Mouse (Mus musculus): ENCODE data around the gene Gnl3l. TPM values are rescaled to one million over a fixed set of nuclear protein-coding genes. Genes with fewer than 3 reads are reported as not detected.

The Gnl3l gene
- polyA plus RNA-seq, 1 experiment, result 15.2 TPM

- H3ac ChIP-seq (ENCODE audit: control insufficient read depth, insufficient read length), result no peak overlapping the region
- H3K4me2 ChIP-seq (ENCODE audit: low read depth), result peak overlapping the region; percentile 42
- TF ChIP-seq TCF12 (IDR thresholded peaks at IDR 0.05; ENCODE audit: insufficient read depth, poor library complexity, severe bottlenecking), result no peak
- TF ChIP-seq E2F4 (IDR thresholded peaks at IDR 0.05; ENCODE audit: insufficient read depth), result no peak
- TF ChIP-seq USF1 (IDR thresholded peaks at IDR 0.05; ENCODE audit: low read depth), result no peak
- no peak for TF ChIP-seq POLR2AphosphoS2 (IDR thresholded peaks at IDR 0.05; ENCODE audit: insufficient read length, low read depth)
- no peak for TF ChIP-seq CEBPB (IDR thresholded peaks at IDR 0.05; ENCODE audit: insufficient read depth, poor library complexity, severe bottlenecking)
- no peak for TF ChIP-seq POLR2A (IDR thresholded peaks at IDR 0.05; ENCODE audit: insufficient read length, low read depth)
- TF ChIP-seq MAX (IDR thresholded peaks at IDR 0.05; ENCODE audit: low read depth), result no peak
- TF ChIP-seq MYOG (IDR thresholded peaks at IDR 0.05; ENCODE audit: control insufficient read depth in 1 of 3, insufficient read depth in 1 of 3, insufficient read length in 2 of 3, low read depth in 2 of 3), result no peak
- TF ChIP-seq SRF (IDR thresholded peaks at IDR 0.05; ENCODE audit: control insufficient read depth, insufficient read length, low read depth), result no peak
- TF ChIP-seq REST (IDR thresholded peaks at IDR 0.05; ENCODE audit: insufficient read depth, insufficient read length), result no peak
- no peaks in the 10 kb centered on the region for H3K27me3 ChIP-seq (ENCODE audit: control insufficient read depth, insufficient read depth, insufficient read length)
- H3K4me3 ChIP-seq, result no peak overlapping the region
- no peaks in the 10 kb centered on the region for H3K79me2 ChIP-seq (ENCODE audit: control insufficient read depth, insufficient read depth)
- no peaks in the 10 kb centered on the region for H3K36me3 ChIP-seq (ENCODE audit: control insufficient read depth, insufficient read depth)
Measured at GRCm38 (mm10) chrX:151055559-151055958, 38.4 kb upstream of the Gnl3l start.

DNA sequence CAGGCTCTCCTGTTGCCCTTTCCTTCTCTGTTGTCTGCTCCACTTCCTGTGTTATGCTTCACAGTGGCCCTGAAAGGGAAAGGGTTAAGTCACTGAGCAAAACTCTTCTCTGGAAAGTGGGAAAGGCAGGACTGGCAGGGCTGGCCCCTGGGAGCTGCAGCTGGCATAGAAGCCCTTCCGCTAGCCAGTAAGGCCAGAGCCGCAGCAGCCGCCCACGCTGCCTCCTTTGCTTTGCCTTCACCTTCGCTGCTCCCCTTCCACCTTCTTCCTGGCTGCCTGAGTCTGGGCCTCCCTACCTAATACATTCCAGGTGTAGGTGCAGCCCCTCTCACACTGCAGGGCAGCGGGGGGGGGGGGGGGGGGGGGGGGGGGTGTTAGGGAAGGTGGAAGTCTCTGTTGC, 37.4 kb upstream of the Gnl3l start:
- TF ChIP-seq TCF3 (IDR thresholded peaks at IDR 0.05; ENCODE audit: insufficient read length, low read depth) (no peak), CEBPB (IDR thresholded peaks at IDR 0.05; ENCODE audit: insufficient read depth, poor library complexity, severe bottlenecking) (no peak), REST (IDR thresholded peaks at IDR 0.05; ENCODE audit: insufficient read depth, insufficient read length) (no peak), POLR2AphosphoS2 (IDR thresholded peaks at IDR 0.05; ENCODE audit: insufficient read length, low read depth) (no peak), USF1 (IDR thresholded peaks at IDR 0.05; ENCODE audit: low read depth) (no peak), MAX (IDR thresholded peaks at IDR 0.05; ENCODE audit: low read depth) (no peak), E2F4 (IDR thresholded peaks at IDR 0.05; ENCODE audit: insufficient read depth) (no peak), MYOG (IDR thresholded peaks at IDR 0.05; ENCODE audit: control insufficient read depth in 1 of 3, insufficient read depth in 1 of 3, insufficient read length in 2 of 3, low read depth in 2 of 3) (no peak), POLR2A (IDR thresholded peaks at IDR 0.05; ENCODE audit: insufficient read length, low read depth) (no peak), SRF (IDR thresholded peaks at IDR 0.05; ENCODE audit: control insufficient read depth, insufficient read length, low read depth) (no peak), TCF12 (IDR thresholded peaks at IDR 0.05; ENCODE audit: insufficient read depth, poor library complexity, severe bottlenecking) (no peak), MYOD1 (IDR thresholded peaks at IDR 0.05; ENCODE audit: control insufficient read depth in 1 of 3, insufficient read length in 2 of 3, low read depth in 2 of 3) (no peak)

GRCm38 (mm10) chrX:151050337-151050736, 33.2 kb upstream of the Gnl3l start:
- H3K4me2 ChIP-seq (ENCODE audit: low read depth), result no peak overlapping the region
- no peak overlapping the region for H3ac ChIP-seq (ENCODE audit: control insufficient read depth, insufficient read length)
- no peak for TF ChIP-seq TCF12 (IDR thresholded peaks at IDR 0.05; ENCODE audit: insufficient read depth, poor library complexity, severe bottlenecking)
- no peak for TF ChIP-seq MYOG (IDR thresholded peaks at IDR 0.05; ENCODE audit: control insufficient read depth in 1 of 3, insufficient read depth in 1 of 3, insufficient read length in 2 of 3, low read depth in 2 of 3)
- TF ChIP-seq SRF (IDR thresholded peaks at IDR 0.05; ENCODE audit: control insufficient read depth, insufficient read length, low read depth), result no peak
- no peak for TF ChIP-seq USF1 (IDR thresholded peaks at IDR 0.05; ENCODE audit: low read depth)
- TF ChIP-seq CEBPB (IDR thresholded peaks at IDR 0.05; ENCODE audit: insufficient read depth, poor library complexity, severe bottlenecking), result no peak
- TF ChIP-seq REST (IDR thresholded peaks at IDR 0.05; ENCODE audit: insufficient read depth, insufficient read length), result no peak
- TF ChIP-seq POLR2A (IDR thresholded peaks at IDR 0.05; ENCODE audit: insufficient read length, low read depth), result no peak
- no peak for TF ChIP-seq TCF3 (IDR thresholded peaks at IDR 0.05; ENCODE audit: insufficient read length, low read depth)
- TF ChIP-seq POLR2AphosphoS2 (IDR thresholded peaks at IDR 0.05; ENCODE audit: insufficient read length, low read depth), result no peak
- no peak for TF ChIP-seq MYOD1 (IDR thresholded peaks at IDR 0.05; ENCODE audit: control insufficient read depth in 1 of 3, insufficient read length in 2 of 3, low read depth in 2 of 3)
- no peak for TF ChIP-seq MAX (IDR thresholded peaks at IDR 0.05; ENCODE audit: low read depth)
- no peak for TF ChIP-seq E2F4 (IDR thresholded peaks at IDR 0.05; ENCODE audit: insufficient read depth)
- no peaks in the 10 kb centered on the region for H3K36me3 ChIP-seq (ENCODE audit: control insufficient read depth, insufficient read depth)
- H3K27me3 ChIP-seq (ENCODE audit: control insufficient read depth, insufficient read depth, insufficient read length), result no peaks in the 10 kb centered on the region
- no peak overlapping the region for H3K4me3 ChIP-seq
- no peaks in the 10 kb centered on the region for H3K79me2 ChIP-seq (ENCODE audit: control insufficient read depth, insufficient read depth)

More for the DNA sequence above, 37.4 kb upstream of the Gnl3l start:
- Histone ChIP-seq H3K79me2 (ENCODE audit: control insufficient read depth, insufficient read depth) (no peaks in the 10 kb centered on the region), H3K27me3 (ENCODE audit: control insufficient read depth, insufficient read depth, insufficient read length) (no peaks in the 10 kb centered on the region), H3K4me3 (no peak overlapping the region), H3ac (ENCODE audit: control insufficient read depth, insufficient read length) (no peak overlapping the region), H3K4me2 (ENCODE audit: low read depth) (no peak overlapping the region), H3K36me3 (ENCODE audit: control insufficient read depth, insufficient read depth) (no peaks in the 10 kb centered on the region)

- H3K79me2 ChIP-seq (ENCODE audit: control insufficient read depth, insufficient read depth), result no peaks in the 10 kb centered on the region
- H3ac ChIP-seq (ENCODE audit: control insufficient read depth, insufficient read length), result no peak overlapping the region
- no peaks in the 10 kb centered on the region for H3K36me3 ChIP-seq (ENCODE audit: control insufficient read depth, insufficient read depth)
- no peak overlapping the region for H3K4me3 ChIP-seq
- TF ChIP-seq TCF12 (IDR thresholded peaks at IDR 0.05; ENCODE audit: insufficient read depth, poor library complexity, severe bottlenecking) (no peak), MAX (IDR thresholded peaks at IDR 0.05; ENCODE audit: low read depth) (no peak), TCF3 (IDR thresholded peaks at IDR 0.05; ENCODE audit: insufficient read length, low read depth) (no peak), POLR2A (IDR thresholded peaks at IDR 0.05; ENCODE audit: insufficient read length, low read depth) (no peak), MYOD1 (IDR thresholded peaks at IDR 0.05; ENCODE audit: control insufficient read depth in 1 of 3, insufficient read length in 2 of 3, low read depth in 2 of 3) (no peak), REST (IDR thresholded peaks at IDR 0.05; ENCODE audit: insufficient read depth, insufficient read length) (no peak), POLR2AphosphoS2 (IDR thresholded peaks at IDR 0.05; ENCODE audit: insufficient read length, low read depth) (no peak), USF1 (IDR thresholded peaks at IDR 0.05; ENCODE audit: low read depth) (no peak), SRF (IDR thresholded peaks at IDR 0.05; ENCODE audit: control insufficient read depth, insufficient read length, low read depth) (no peak), MYOG (IDR thresholded peaks at IDR 0.05; ENCODE audit: control insufficient read depth in 1 of 3, insufficient read depth in 1 of 3, insufficient read length in 2 of 3, low read depth in 2 of 3) (no peak), E2F4 (IDR thresholded peaks at IDR 0.05; ENCODE audit: insufficient read depth) (no peak), CEBPB (IDR thresholded peaks at IDR 0.05; ENCODE audit: insufficient read depth, poor library complexity, severe bottlenecking) (no peak)
- no peaks in the 10 kb centered on the region for H3K27me3 ChIP-seq (ENCODE audit: control insufficient read depth, insufficient read depth, insufficient read length)
- no peak overlapping the region for H3K4me2 ChIP-seq (ENCODE audit: low read depth)
Measured at GRCm38 (mm10) chrX:151049661-151050215, 32.6 kb upstream of the Gnl3l start.
